Mouse (Mus musculus): ENCODE results near the gene Litaf. TPM values are rescaled to one million over a fixed set of nuclear protein-coding genes. Genes with fewer than 3 reads are reported as not detected.

The Litaf gene
- polyA plus RNA-seq, 1 experiment from 2014 or later = 79.2 TPM

DNA sequence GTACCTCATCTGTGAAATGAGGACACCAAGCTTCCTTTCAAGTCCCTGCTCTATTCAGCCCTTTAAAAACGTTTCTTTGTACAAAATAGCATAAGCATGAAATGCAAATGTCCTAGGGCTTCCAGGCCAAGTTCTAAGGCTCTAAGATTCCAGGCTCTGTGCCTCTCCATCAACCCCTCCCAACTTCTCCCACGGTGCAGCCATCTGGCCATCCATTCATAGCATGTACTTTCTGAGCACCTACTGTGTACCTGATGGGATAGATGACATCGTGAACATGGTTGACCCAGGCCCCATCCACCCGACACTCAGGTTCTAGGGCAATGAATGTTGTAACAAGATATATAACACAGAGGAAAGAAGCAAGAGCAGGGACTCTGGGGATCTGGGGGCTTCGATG, 142.4 kb downstream of the Litaf start:
- TF ChIP-seq CTCF (IDR thresholded peaks at IDR 0.05; ENCODE audit: low read depth) = no peak
- no peak for TF ChIP-seq EP300 (IDR thresholded peaks at IDR 0.05; ENCODE audit: low read depth)
- Histone ChIP-seq H3K9ac (replicated peaks) (no peak overlapping the region), H3K9me3 (ENCODE audit: low read length) (no peaks in the 10 kb centered on the region), H3K27me3 (ENCODE audit: insufficient read depth, low read length) (0 out of 2 replicates have a peak, but pooled peaks cover 3% of the 10 kb centered on the region), H3K4me3 (ENCODE audit: low read depth, low read length) (no peak overlapping the region), H3K27ac (ENCODE audit: low read depth) (no peak overlapping the region), H3K4me1 (ENCODE audit: insufficient read depth) (0 out of 2 replicates have a peak, but pooled peaks cover 3% of the 10 kb centered on the region), H3K36me3 (replicated peaks; ENCODE audit: insufficient read depth, low read length) (no peaks in the 10 kb centered on the region), H3K4me2 (ENCODE audit: low read depth, low read length) (no peak overlapping the region)
- ATAC-seq (no peak), DNase-seq (no peak)
- WGBS (ENCODE audit: insufficient replicate concordance) = 74% methylated on average over 5 of the region's 5 CpGs

DNA sequence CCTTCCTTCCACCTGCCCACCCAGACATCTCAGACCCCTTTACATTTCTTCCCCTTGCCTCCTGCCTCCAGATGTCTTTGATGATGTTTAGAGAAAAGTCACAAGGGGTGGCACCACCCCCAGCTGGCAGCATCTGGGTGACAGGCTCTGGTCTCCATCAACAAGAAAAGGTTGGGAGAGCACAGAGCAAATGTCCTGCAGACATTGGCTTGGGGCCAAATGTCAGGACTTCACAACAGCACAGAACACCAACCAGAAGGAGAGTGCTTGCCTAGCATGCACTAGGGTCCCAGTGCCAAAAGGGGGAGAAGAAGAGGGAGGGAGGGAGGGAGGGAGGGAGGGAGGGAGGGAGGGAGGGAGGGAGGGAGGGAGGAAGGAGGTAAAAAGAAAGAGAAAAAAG, 146.1 kb downstream of the Litaf start:
- TF ChIP-seq EP300 (IDR thresholded peaks at IDR 0.05; ENCODE audit: low read depth) (no peak), CTCF (IDR thresholded peaks at IDR 0.05; ENCODE audit: low read depth) (no peak)
- Histone ChIP-seq H3K9me3 (ENCODE audit: low read length) (no peaks in the 10 kb centered on the region), H3K9ac (replicated peaks) (no peak overlapping the region), H3K4me3 (ENCODE audit: low read depth, low read length) (no peak overlapping the region), H3K36me3 (replicated peaks; ENCODE audit: insufficient read depth, low read length) (no peaks in the 10 kb centered on the region), H3K4me2 (ENCODE audit: low read depth, low read length) (no peak overlapping the region), H3K27ac (ENCODE audit: low read depth) (no peak overlapping the region), H3K27me3 (ENCODE audit: insufficient read depth, low read length) (0 out of 2 replicates have a peak, but pooled peaks cover 3% of the 10 kb centered on the region), H3K4me1 (ENCODE audit: insufficient read depth) (no peaks in the 10 kb centered on the region)
- DNase-seq = no peak
- no peak for ATAC-seq

DNA sequence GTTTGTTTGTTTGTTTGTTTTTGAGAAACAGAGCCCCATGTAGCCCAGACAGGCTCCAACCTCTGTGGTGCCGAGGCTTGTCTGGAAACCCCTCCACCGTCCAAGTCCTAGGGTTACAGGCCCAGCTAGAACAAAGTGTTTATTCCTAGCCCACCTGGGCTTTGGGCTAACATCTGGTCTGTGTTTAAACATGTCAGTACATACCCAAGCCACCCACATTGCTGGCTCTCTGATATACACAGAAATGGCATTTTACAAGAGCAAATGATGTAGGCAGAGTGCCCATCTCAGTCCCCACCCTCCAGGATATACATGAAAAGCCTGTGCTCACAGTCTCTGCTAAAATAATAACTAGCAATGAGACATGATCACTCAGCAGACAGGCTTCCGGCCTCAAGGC, 149.7 kb downstream of the Litaf start:
- ATAC-seq (no peak), DNase-seq (no peak)
- Histone ChIP-seq H3K9me3 (ENCODE audit: low read length) (no peaks in the 10 kb centered on the region), H3K4me3 (ENCODE audit: low read depth, low read length) (no peak overlapping the region), H3K36me3 (replicated peaks; ENCODE audit: insufficient read depth, low read length) (no peaks in the 10 kb centered on the region), H3K4me1 (ENCODE audit: insufficient read depth) (no peaks in the 10 kb centered on the region), H3K27ac (ENCODE audit: low read depth) (no peak overlapping the region), H3K4me2 (ENCODE audit: low read depth, low read length) (no peak overlapping the region), H3K27me3 (ENCODE audit: insufficient read depth, low read length) (0 out of 2 replicates have a peak, but pooled peaks cover 3% of the 10 kb centered on the region), H3K9ac (replicated peaks) (no peak overlapping the region)
- TF ChIP-seq EP300 (IDR thresholded peaks at IDR 0.05; ENCODE audit: low read depth) (no peak), CTCF (IDR thresholded peaks at IDR 0.05; ENCODE audit: low read depth) (no peak)
- 83% methylated on average over 3 of the region's 3 CpGs for WGBS (ENCODE audit: insufficient replicate concordance)

DNA sequence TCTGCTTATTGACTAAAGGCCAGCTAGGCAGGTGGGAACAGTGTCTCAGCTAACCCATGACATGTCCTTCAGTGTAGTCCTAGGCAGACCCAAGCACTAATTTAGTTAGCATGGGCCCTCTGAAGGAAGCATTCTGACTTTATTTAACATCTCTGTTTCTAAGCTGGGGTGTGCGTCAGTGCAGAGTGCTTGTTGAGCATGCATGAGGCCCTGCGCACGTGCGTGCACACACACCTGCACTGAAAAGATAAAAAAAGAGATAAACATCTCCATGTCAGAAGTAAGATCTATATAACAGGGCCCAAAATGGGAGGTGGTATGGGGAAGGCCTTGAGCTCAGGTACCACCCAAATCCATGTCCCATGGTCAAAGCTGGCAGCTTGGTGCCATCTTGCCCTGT, 150.9 kb downstream of the Litaf start:
- no peaks in the 10 kb centered on the region for H3K9me3 ChIP-seq (ENCODE audit: low read length)
- ATAC-seq (no peak), DNase-seq (no peak)
- no peaks in the 10 kb centered on the region for H3K36me3 ChIP-seq (replicated peaks; ENCODE audit: insufficient read depth, low read length)
- no peaks in the 10 kb centered on the region for H3K27me3 ChIP-seq (ENCODE audit: insufficient read depth, low read length)
- no peaks in the 10 kb centered on the region for H3K4me1 ChIP-seq (ENCODE audit: insufficient read depth)
- WGBS (ENCODE audit: insufficient replicate concordance) = 88% methylated on average over 4 of the region's 4 CpGs
- TF ChIP-seq CTCF (IDR thresholded peaks at IDR 0.05; ENCODE audit: low read depth) = no peak
- TF ChIP-seq EP300 (IDR thresholded peaks at IDR 0.05; ENCODE audit: low read depth) = no peak
- no peak overlapping the region for H3K27ac ChIP-seq (ENCODE audit: low read depth)
- no peak overlapping the region for H3K9ac ChIP-seq (replicated peaks)
- no peak overlapping the region for H3K4me3 ChIP-seq (ENCODE audit: low read depth, low read length)
- no peak overlapping the region for H3K4me2 ChIP-seq (ENCODE audit: low read depth, low read length)

DNA sequence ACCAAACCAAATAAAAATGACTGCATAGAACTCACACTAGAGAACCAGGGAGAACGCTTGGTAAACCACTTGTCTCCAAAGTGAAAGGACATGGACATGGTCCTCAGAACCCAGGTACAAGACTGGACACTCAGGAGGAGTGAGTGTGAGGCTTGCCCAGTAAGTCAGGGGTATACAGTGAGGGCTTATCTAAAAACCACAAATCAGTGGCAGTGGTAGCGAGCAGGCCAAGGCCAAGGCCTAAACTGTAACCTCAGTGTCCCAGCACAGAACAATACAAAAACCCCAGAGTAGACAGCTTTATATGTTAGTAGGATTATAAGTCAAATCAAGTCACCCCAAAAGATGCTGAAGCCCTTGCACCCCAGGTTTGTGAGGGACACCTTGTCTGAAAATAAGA, 154.9 kb downstream of the Litaf start:
- H3K9ac ChIP-seq (replicated peaks) = no peak overlapping the region
- DNase-seq (no peak), ATAC-seq (no peak)
- no peaks in the 10 kb centered on the region for H3K4me1 ChIP-seq (ENCODE audit: insufficient read depth)
- no peaks in the 10 kb centered on the region for H3K27me3 ChIP-seq (ENCODE audit: insufficient read depth, low read length)
- H3K27ac ChIP-seq (ENCODE audit: low read depth) = no peak overlapping the region
- TF ChIP-seq EP300 (IDR thresholded peaks at IDR 0.05; ENCODE audit: low read depth) = no peak
- no peak for TF ChIP-seq CTCF (IDR thresholded peaks at IDR 0.05; ENCODE audit: low read depth)
- H3K4me3 ChIP-seq (ENCODE audit: low read depth, low read length) = no peak overlapping the region
- H3K4me2 ChIP-seq (ENCODE audit: low read depth, low read length) = no peak overlapping the region
- H3K36me3 ChIP-seq (replicated peaks; ENCODE audit: insufficient read depth, low read length) = no peaks in the 10 kb centered on the region
- H3K9me3 ChIP-seq (ENCODE audit: low read length) = no peaks in the 10 kb centered on the region
- WGBS (ENCODE audit: insufficient replicate concordance) = 67% methylated on average over 2 of the region's 2 CpGs

DNA sequence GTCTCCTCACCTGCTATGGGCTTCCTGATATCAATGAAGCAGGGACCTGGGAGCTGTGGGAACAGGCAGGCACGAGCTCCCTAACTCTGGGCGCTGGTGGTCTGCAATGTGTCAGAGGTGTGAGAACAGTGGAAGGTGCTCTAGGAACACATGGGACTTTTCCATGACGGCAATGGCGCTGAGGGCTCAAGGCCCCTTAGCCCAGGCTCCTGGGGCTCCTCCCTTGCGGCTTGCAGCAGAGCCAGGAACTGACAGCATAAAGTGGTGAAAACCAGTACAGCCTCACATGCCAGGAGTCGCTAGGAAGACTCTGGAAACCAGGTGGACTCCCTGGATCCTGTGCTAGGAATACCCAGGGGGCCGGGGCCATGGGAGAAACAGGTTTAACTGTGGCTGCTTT, 155.4 kb downstream of the Litaf start:
- Histone ChIP-seq H3K4me2 (ENCODE audit: low read depth, low read length) (no peak overlapping the region), H3K27ac (ENCODE audit: low read depth) (no peak overlapping the region), H3K27me3 (ENCODE audit: insufficient read depth, low read length) (no peaks in the 10 kb centered on the region), H3K9ac (replicated peaks) (no peak overlapping the region), H3K9me3 (ENCODE audit: low read length) (no peaks in the 10 kb centered on the region), H3K36me3 (replicated peaks; ENCODE audit: insufficient read depth, low read length) (no peaks in the 10 kb centered on the region), H3K4me3 (ENCODE audit: low read depth, low read length) (no peak overlapping the region), H3K4me1 (ENCODE audit: insufficient read depth) (peaks cover 4% of the 10 kb centered on the region; the same call in 1 of the 2 replicates)
- WGBS (ENCODE audit: insufficient replicate concordance) = 82% methylated on average over 7 of the region's 7 CpGs
- TF ChIP-seq EP300 (IDR thresholded peaks at IDR 0.05; ENCODE audit: low read depth) (no peak), CTCF (IDR thresholded peaks at IDR 0.05; ENCODE audit: low read depth) (no peak)
- ATAC-seq (no peak), DNase-seq (no peak)

Small RNAs within 50 kb of the gene (microRNA-seq; reads per million reads assigned to microRNA genes)
- not detected for gene Gm26268

Other genes with a start within 250 kb of the Litaf start
- 1.1 TPM in 2 replicates for gene Rmi2, start 231.1 kb downstream of the Litaf start, polyA plus RNA-seq (2015; fragmentation: Nextera tagmentation; extraction: Ambion mirVana)
- 4.8 and 5.0 TPM in 2 replicates for gene Snn, start 5.2 kb downstream of the Litaf start, polyA plus RNA-seq (2015; fragmentation: Nextera tagmentation; extraction: Ambion mirVana)
- 17.9 TPM in 2 replicates for gene Txndc11, start 68.5 kb upstream of the Litaf start, polyA plus RNA-seq (2015; fragmentation: Nextera tagmentation; extraction: Ambion mirVana)
- 18.5 and 22.5 TPM in 2 replicates for gene Zc3h7a, start 110.2 kb upstream of the Litaf start, polyA plus RNA-seq (2015; fragmentation: Nextera tagmentation; extraction: Ambion mirVana)
- 60.7 and 61.7 TPM in 2 replicates for gene Rsl1d1, start 137.2 kb upstream of the Litaf start, polyA plus RNA-seq (2015; fragmentation: Nextera tagmentation; extraction: Ambion mirVana)
- 25.2 and 31.1 TPM in 2 replicates for gene Gspt1, start 188.2 kb upstream of the Litaf start, polyA plus RNA-seq (2015; fragmentation: Nextera tagmentation; extraction: Ambion mirVana)
- not detected in 2 replicates for gene Tnfrsf17, start 247.7 kb upstream of the Litaf start, polyA plus RNA-seq (2015; fragmentation: Nextera tagmentation; extraction: Ambion mirVana)